Mouse (Mus musculus) myocyte (in vitro differentiated cells): ENCODE measurements around the gene Dpm2.

Experiments
- MAX ChIP-seq: IDR thresholded peaks from one replicate; pipeline ENCODE4 v1.6.1; 2011; ENCODE audit warnings: low read depth, mild to moderate bottlenecking, control low read depth
- MYOG ChIP-seq, 3 experiments: IDR thresholded peaks; one replicate each; pipeline ENCODE4 v1.6.1; 2011; ENCODE audit warnings: control low read depth in 2 of 3, low read depth in 2 of 3, mild to moderate bottlenecking in 2 of 3; ENCODE audit not compliant: insufficient read length in 2 of 3, control insufficient read depth in 1 of 3, insufficient read depth in 1 of 3
- POLR2A ChIP-seq: IDR thresholded peaks from one replicate; pipeline ENCODE4 v1.6.1; 2011; ENCODE audit warnings: low read depth, mild to moderate bottlenecking, control low read depth, moderate library complexity; ENCODE audit not compliant: insufficient read length
- REST ChIP-seq: IDR thresholded peaks from one replicate; pipeline ENCODE4 v1.6.1; 2011; ENCODE audit warnings: mild to moderate bottlenecking, control low read depth, moderate library complexity; ENCODE audit not compliant: insufficient read depth, insufficient read length
- SRF ChIP-seq: IDR thresholded peaks from one replicate; pipeline ENCODE4 v1.6.1; 2011; ENCODE audit warnings: low read depth; ENCODE audit not compliant: control insufficient read depth, insufficient read length
- TCF3 ChIP-seq: IDR thresholded peaks from one replicate; pipeline ENCODE4 v1.6.1; 2011; ENCODE audit warnings: low read depth, control low read depth; ENCODE audit not compliant: insufficient read length

DNA sequence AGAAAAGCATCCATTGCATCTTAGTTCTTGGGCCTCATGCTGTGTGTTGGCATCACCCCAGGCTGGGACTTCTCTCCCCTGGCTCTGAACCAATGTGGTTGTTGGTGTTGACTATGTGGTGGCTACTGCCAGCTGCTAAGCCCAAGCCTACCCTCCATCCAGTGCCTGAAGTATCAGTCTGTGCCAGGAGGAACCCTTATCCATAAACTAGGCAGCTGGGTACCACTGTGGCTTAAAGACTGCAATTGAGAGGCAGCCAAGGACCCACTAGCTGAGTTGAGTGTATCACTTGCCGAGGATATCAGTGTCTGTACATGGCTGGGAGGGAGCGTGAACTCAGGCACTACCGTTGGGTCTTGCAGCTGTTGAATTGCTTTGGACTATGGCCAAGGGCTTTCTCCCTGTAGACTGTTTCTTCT lies 27.6 kb upstream of the Dpm2 start:
- TF ChIP-seq POLR2A (no peak), REST (no peak), MAX (no peak), MYOG (IDR thresholded peaks at IDR 0.05; ENCODE audit: control insufficient read depth in 1 of 3, insufficient read depth in 1 of 3, insufficient read length in 2 of 3, low read depth in 2 of 3) (peak in 2 of 3 experiments; percentile 5 to 57), TCF3 (no peak), SRF (no peak)
